Mouse (Mus musculus) stomach, postnatal 0 days (tissue): ENCODE measurements at regions not wholly inside any gene's neighbourhood (a gene's known extent, or its start where the extent isn't known, plus 50 kb on each side); places are given as distances from the start of the nearest gene placed in this dataset.

Source experiments
- CTCF ChIP-seq: IDR thresholded peaks from 2 replicates; pipeline ENCODE4 v1.5.1; 2016; ENCODE audit warnings: antibody characterized with exemption, low read depth, mild to moderate bottlenecking, moderate library complexity
- EP300 ChIP-seq: optimal IDR thresholded peaks from 2 replicates; pipeline ENCODE3; 2016; ENCODE audit warnings: antibody characterized with exemption

DNA sequence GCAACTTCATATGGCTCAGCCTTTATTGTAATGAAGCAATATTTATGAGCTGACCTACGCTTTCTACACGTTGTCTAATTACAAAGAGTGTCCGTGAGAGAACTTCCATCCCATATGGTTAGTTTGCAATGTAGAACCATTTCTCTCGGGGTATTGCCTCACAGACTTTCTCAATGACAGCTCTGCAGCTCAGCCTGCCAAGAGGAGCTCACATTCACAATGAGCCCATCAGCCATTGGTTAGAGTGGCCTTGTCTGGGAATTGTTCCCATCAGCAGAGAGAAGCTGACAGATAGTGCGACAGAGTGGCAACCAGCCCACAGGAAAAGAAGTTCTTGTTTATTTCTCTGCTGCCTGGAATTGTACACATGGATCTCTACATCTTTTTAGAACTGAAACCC is 409.7 kb downstream of the Zfp704 start:
- TF ChIP-seq EP300, result no peak
- TF ChIP-seq CTCF, result no peak
